Mouse (Mus musculus) embryonic facial prominence, embryonic 14.5 days (tissue): ENCODE data around the gene Ebp. TPM values are rescaled to one million over a fixed set of nuclear protein-coding genes. Genes with fewer than 3 reads are reported as not detected.
A peak's percentile ranks its signal among the peaks of the same experiment; 100 is the strongest.

Source experiments
- ATAC-seq: fragments of 200-750 bp; cut with Nextera tagmentation; 2 replicates; pipeline ENCODE4 v1.8.0; 2017; ENCODE audit warnings: low read depth, moderate number of reproducible peaks, moderate TSS enrichment
- DNase-seq: peaks from one replicate; pipeline ENCODE4 v3.0.0-alpha.2; 2015; ENCODE audit warnings: low spot score
- H3K27ac ChIP-seq: fragments of 300-500 bp; sonication (generic); replicated peaks from 2 replicates; pipeline ENCODE4 v1.5.1; 2014; ENCODE audit warnings: low read depth, mild to moderate bottlenecking, low read length, moderate library complexity
- H3K27me3 ChIP-seq: fragments of 300-500 bp; sonication (generic); replicated peaks from 2 replicates; pipeline ENCODE4 v1.6.1; 2014; ENCODE audit warnings: low read length; ENCODE audit not compliant: control insufficient read depth, insufficient read depth
- H3K36me3 ChIP-seq: fragments of 300-500 bp; sonication (generic); 2 replicates; pipeline ENCODE4 v1.6.1; 2014; ENCODE audit warnings: low read length, mixed read lengths; ENCODE audit not compliant: control insufficient read depth, insufficient read depth
- H3K4me1 ChIP-seq: fragments of 300-500 bp; sonication (generic); 2 replicates; pipeline ENCODE4 v1.6.1; 2014; ENCODE audit warnings: antibody characterized with exemption, low read length; ENCODE audit not compliant: control insufficient read depth, insufficient read depth
- H3K4me2 ChIP-seq: fragments of 300-500 bp; sonication (generic); 2 replicates; pipeline ENCODE4 v1.6.1; 2014; ENCODE audit warnings: low read depth, mild to moderate bottlenecking, low read length, moderate library complexity, mixed read lengths
- H3K4me3 ChIP-seq: fragments of 300-500 bp; sonication (generic); 2 replicates; pipeline ENCODE4 v1.5.1; 2014; ENCODE audit warnings: low read depth, mild to moderate bottlenecking, low read length
- H3K9ac ChIP-seq: fragments of 300-500 bp; sonication (generic); 2 replicates; pipeline ENCODE4 v1.6.1; 2014; ENCODE audit warnings: low read depth, mild to moderate bottlenecking, low read length, moderate library complexity, mixed read lengths
- H3K9me3 ChIP-seq: fragments of 300-500 bp; sonication (generic); 2 replicates; pipeline ENCODE4 v1.6.1; 2016; ENCODE audit warnings: low read length; ENCODE audit not compliant: control insufficient read depth
- WGBS: fragments of 180-500 bp; shearing (Covaris S2); extraction: QIAGEN DNeasy Blood & Tissue Kit; methylation state at CpG from one replicate; pipeline ENCODE4 v1.1.7; 2014; 5-methylcytosine and 5-hydroxymethylcytosine counted together
- polyA plus RNA-seq: library from polyadenylated mRNA; unstranded; fragments of >200 nt; fragmentation: Nextera tagmentation; extraction: Ambion mirVana; gene quantifications from 2 replicates; pipeline ENCODE4 v1.2.1, GENCODE M21; 2014

Ebp gene
- 31.4 and 31.9 TPM in 2 replicates for polyA plus RNA-seq

DNA sequence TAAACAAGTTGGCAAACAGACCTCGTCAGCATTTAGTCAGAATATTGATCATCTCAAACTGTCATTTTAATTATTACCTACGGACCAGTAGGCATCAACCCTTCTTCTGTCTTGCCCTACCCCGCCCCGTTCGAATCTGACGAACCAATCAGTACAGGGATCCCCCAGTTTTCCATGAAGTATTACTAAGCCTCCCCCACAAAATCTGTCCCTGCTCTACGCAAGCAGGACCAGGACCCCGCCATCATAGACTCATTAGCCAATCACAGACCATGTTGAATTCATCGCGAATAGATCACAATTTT is at the start of gene Ebp:
Gene Ebp, minus strand, starts transcription at position 94 of the 305 bp plus-strand sequence.
- Histone ChIP-seq H3K4me3 (peak within 1 kb of the TSS; percentile 53), H3K27me3 (no peaks in the 10 kb centered on the region), H3K36me3 (no peaks in the 10 kb centered on the region), H3K4me2 (peak within 1 kb of the TSS; percentile 65), H3K27ac (no peak within 1 kb of the TSS), H3K9ac (peak within 1 kb of the TSS; percentile 66), H3K9me3 (no peaks in the 10 kb centered on the region), H3K4me1 (no peaks in the 10 kb centered on the region)
- WGBS: 24% methylated on average over 10 of the region's 10 CpGs
- ATAC-seq: 0 out of 2 replicates have a peak, but pooled peaks have one; percentile 20
- no peak for DNase-seq

DNA sequence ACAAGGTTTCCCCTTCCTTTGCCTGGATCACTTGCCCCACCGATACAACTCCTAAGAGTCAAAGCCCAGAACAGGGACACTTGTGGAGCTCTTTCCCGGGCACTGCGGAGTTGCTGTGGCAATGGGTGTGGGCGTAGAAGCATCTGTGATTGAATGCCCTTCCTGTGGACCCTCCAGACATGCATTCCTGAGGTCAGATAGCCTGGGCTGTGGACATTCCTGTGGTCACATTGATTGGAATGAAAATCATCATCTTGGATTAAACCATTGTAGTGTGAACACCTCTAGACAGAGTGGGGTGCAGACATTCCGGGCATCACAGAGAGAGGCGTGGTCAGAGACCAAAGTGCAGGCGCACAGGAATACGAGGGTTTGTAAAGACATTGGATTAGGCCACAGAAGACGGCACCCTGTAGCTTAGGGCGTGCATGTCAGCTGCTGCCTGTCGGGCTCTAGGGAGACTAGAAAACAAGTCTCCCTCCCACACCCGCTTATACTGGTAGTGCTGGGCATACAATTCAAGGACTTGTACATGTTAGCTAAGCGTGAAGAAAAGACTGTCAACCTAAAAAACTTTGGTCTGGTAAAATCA is 45.6 kb upstream of the Ebp start:
- Histone ChIP-seq H3K27ac (no peak overlapping the region), H3K4me1 (no peaks in the 10 kb centered on the region), H3K9ac (no peak overlapping the region), H3K4me2 (no peak overlapping the region), H3K36me3 (peaks cover 5% of the 10 kb centered on the region; the same call in 1 of the 2 replicates), H3K4me3 (no peak overlapping the region), H3K9me3 (no peaks in the 10 kb centered on the region), H3K27me3 (no peaks in the 10 kb centered on the region)
- WGBS: 76% methylated on average over 13 of the region's 13 CpGs
- DNase-seq: no peak
- ATAC-seq: 0 out of 2 replicates have a peak, but pooled peaks have one; percentile 30

DNA sequence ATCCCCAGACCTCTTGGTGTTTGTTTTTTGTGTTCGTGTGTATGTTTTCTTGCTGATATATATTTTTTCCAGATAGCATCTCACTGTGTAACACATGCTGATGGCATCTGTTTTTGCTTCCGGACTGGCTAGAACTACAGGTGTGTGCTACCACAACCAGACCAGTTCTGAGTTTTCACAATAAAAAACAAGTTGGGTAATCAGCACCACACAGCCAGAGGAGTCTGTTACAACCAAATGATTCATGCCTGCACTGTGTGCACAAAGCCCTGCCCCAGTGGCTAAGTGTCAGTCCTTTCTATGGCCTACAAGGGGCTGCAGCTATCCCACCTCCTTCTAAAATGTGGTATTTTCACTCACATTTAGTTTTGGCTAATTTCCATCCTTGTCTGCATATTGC is 43.4 kb upstream of the Ebp start:
- 71% methylated on average over 2 of the region's 2 CpGs for WGBS
- DNase-seq: no peak
- H3K4me3 ChIP-seq: no peak overlapping the region
- peaks cover 5% of the 10 kb centered on the region; the same call in 1 of the 2 replicates for H3K36me3 ChIP-seq
- no peaks in the 10 kb centered on the region for H3K27me3 ChIP-seq
- H3K4me1 ChIP-seq: no peaks in the 10 kb centered on the region
- H3K9me3 ChIP-seq: no peaks in the 10 kb centered on the region
- H3K4me2 ChIP-seq: no peak overlapping the region
- ATAC-seq: no peak
- no peak overlapping the region for H3K27ac ChIP-seq
- no peak overlapping the region for H3K9ac ChIP-seq

DNA sequence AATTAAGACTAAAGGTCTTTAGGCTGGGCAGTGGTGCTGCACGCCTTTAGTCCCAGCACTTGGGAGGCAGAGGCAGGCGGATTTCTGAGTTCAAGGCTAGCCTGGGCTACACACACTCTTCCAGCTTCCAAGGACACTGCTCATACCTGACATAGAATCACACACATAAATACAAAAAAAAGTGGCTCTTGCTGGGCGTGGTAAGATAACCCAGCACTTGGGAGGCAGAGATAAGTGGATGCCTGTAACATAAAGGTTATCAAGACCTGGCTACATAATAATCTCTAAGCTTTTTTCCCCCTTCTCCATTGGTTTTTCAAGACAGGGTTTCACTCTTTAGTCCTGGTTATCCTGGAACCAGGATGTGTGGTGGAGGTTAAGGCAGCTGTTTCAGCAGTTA is 40.3 kb upstream of the Ebp start:
- WGBS: 79% methylated on average over 3 of the region's 3 CpGs

DNA sequence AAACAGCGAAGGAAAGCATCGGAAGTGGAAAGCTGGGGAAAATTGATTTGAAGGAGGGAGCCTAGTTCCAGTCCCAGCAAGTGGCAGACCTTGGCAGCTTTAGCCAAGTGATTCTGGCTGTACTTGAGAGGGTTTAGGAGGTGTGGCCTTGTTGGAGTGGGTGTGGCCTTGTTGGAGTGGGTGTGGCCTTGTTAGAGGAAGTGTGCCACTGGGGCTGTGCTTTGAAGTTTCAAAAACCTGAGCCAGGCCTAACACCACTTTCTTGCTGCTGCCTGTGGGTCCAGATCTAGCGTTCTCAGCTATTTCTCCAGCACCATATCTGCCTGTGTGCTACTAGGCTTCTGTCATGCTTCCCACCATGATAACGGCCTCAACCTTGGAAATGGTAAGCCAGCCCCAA is 37.0 kb upstream of the Ebp start:
- DNase-seq: no peak
- no peak overlapping the region for H3K4me2 ChIP-seq
- H3K27me3 ChIP-seq: no peaks in the 10 kb centered on the region
- no peak overlapping the region for H3K27ac ChIP-seq
- WGBS: 76% methylated on average over 4 of the region's 4 CpGs
- H3K4me1 ChIP-seq: no peaks in the 10 kb centered on the region
- H3K9me3 ChIP-seq: no peaks in the 10 kb centered on the region
- no peak overlapping the region for H3K9ac ChIP-seq
- no peak overlapping the region for H3K4me3 ChIP-seq
- no peak for ATAC-seq
- no peaks in the 10 kb centered on the region for H3K36me3 ChIP-seq

More for the DNA sequence above, 40.3 kb upstream of the Ebp start:
- ATAC-seq: no peak
- H3K4me3 ChIP-seq: no peak overlapping the region
- no peaks in the 10 kb centered on the region for H3K9me3 ChIP-seq
- no peaks in the 10 kb centered on the region for H3K4me1 ChIP-seq
- no peaks in the 10 kb centered on the region for H3K27me3 ChIP-seq
- no peak for DNase-seq
- no peak overlapping the region for H3K9ac ChIP-seq
- no peak overlapping the region for H3K4me2 ChIP-seq
- no peak overlapping the region for H3K27ac ChIP-seq
- no peaks in the 10 kb centered on the region for H3K36me3 ChIP-seq

DNA sequence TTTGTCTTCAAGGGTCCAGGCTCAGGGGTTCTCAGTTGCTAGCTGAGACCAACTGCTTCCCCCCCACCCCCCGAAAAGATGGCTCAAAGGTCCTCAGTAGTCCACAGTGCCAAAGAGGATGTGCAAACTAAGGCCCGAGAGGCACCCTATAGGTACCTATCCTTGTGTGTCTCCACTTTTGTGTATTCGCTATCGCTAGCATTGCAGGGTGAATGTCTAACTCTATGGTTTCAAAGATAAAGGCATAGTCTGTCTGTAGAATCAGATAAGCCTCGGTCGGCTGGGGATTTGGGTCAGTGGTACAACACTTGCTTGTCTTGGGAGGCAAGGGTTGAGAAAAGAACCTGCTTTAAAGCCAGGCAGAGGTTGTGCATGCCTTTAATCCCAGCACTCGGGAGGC is 30.2 kb upstream of the Ebp start:
- no peak for DNase-seq
- Histone ChIP-seq H3K27ac (no peak overlapping the region), H3K27me3 (no peaks in the 10 kb centered on the region), H3K9me3 (no peaks in the 10 kb centered on the region), H3K36me3 (no peaks in the 10 kb centered on the region), H3K4me2 (no peak overlapping the region), H3K9ac (no peak overlapping the region), H3K4me1 (no peaks in the 10 kb centered on the region), H3K4me3 (no peak overlapping the region)
- 88% methylated on average over 7 of the region's 7 CpGs for WGBS
- ATAC-seq: no peak

DNA sequence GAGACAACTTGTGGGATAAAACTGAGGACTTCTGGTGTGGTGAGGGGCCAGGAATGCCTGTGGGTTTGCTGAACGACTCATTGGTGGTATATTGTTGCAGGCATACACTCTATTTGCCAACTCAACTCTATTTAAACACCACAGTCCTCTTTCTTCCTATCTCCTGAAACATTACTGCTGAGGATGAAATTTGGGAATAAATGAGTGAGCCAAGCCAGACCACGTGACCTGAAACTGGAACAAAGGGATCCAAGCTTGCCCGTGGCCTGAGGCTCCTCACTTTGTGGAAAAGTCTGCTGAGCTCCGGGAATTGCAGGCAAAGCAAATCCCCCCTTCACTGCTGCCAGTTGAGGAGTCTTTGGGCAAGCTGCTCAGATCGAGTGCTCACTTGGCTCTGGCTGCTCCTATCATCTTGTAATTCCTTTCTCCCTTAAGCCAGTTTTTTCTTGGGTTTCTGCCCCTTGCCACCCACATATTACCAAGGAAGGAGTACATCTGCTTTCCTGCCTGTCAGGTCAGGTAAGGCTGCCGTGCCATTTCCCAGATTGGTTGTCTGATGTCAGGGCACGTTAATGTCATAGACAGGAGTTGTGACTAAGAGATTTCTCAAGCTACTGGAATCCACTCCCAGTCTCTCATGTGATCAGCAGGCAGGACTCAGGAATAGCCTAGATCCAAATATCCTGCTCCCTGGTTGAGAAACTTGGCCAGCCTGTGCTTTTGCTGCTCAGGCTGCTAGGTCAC is 29.5 kb upstream of the Ebp start:
- Histone ChIP-seq H3K4me3 (no peak overlapping the region), H3K9ac (no peak overlapping the region), H3K36me3 (no peaks in the 10 kb centered on the region), H3K4me2 (no peak overlapping the region), H3K9me3 (no peaks in the 10 kb centered on the region), H3K27me3 (no peaks in the 10 kb centered on the region), H3K4me1 (no peaks in the 10 kb centered on the region), H3K27ac (0 out of 2 replicates have a peak overlapping the region, but pooled peaks have one; percentile 28)
- ATAC-seq (no peak), DNase-seq (peak; percentile 41)
- 44% methylated on average over 7 of the region's 7 CpGs for WGBS

DNA sequence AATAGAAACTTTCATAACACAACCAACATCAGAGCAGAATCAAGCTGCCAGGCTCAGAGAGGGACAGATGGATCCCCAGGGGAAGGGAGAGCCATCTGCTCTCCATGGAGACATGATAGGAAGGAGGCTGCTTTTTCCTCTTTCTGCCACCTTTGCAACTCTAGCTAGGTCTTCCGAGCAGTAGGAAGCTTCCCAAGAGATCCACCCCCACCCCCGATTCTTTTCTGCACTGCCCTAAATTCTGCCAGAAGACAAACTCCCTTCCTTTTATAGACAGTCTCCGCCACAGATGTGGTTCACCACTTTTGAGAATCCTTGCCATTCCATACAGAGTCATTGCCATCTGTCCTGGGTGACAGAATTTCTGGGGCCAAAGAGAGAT is 29.0 kb upstream of the Ebp start:
- DNase-seq: no peak

DNA sequence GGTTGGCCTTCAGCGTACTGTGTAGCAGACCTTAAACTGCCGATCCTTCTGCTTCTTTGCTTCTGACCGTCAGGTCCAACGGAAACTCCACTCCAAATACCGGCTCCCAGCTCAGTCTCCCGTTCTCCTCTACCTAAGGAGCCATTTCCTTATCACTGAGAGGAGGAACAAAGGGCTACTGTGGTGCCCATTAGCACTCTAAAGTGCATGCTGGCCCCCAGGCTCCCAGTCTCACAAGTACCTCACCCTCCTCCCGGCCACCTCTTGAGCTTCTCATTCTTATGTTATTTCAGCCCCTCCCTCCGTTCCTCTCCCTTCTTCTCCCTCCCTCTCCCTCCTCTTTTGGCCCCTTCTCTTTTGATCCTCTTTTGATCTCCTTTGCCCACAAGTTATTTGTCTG is 26.3 kb upstream of the Ebp start:
- H3K4me2 ChIP-seq: no peak overlapping the region
- H3K9me3 ChIP-seq: no peaks in the 10 kb centered on the region
- WGBS: 33% methylated on average over 8 of the region's 8 CpGs
- H3K27ac ChIP-seq: no peak overlapping the region
- H3K9ac ChIP-seq: no peak overlapping the region
- H3K27me3 ChIP-seq: no peaks in the 10 kb centered on the region
- no peaks in the 10 kb centered on the region for H3K36me3 ChIP-seq
- ATAC-seq: no peak
- no peak for DNase-seq
- no peaks in the 10 kb centered on the region for H3K4me1 ChIP-seq
- no peak overlapping the region for H3K4me3 ChIP-seq

More for the DNA sequence above, 29.0 kb upstream of the Ebp start:
- no peak overlapping the region for H3K4me3 ChIP-seq
- H3K9me3 ChIP-seq: no peaks in the 10 kb centered on the region
- H3K27me3 ChIP-seq: no peaks in the 10 kb centered on the region
- 71% methylated on average over 3 of the region's 3 CpGs for WGBS
- H3K36me3 ChIP-seq: no peaks in the 10 kb centered on the region
- ATAC-seq: no peak
- 0 out of 2 replicates have a peak overlapping the region, but pooled peaks have one; percentile 28 for H3K27ac ChIP-seq
- no peak overlapping the region for H3K4me2 ChIP-seq
- no peak overlapping the region for H3K9ac ChIP-seq
- H3K4me1 ChIP-seq: no peaks in the 10 kb centered on the region
